Mouse (Mus musculus) kidney, adult 2 months (tissue): ENCODE data around the gene Kcmf1.
"Not testable (repeated sequence)": the region's sequence is repeated elsewhere in the genome, so short reads cannot be mapped to it uniquely, and the experiment has no call there.

Experiments
- CTCF ChIP-seq: fragments of 200-500 bp; conservative IDR thresholded peaks from 2 replicates; pipeline ENCODE4 v1.5.1; 2011; ENCODE audit warnings: low read depth, mild to moderate bottlenecking, control low read depth, low read length, moderate library complexity, mixed read lengths; ENCODE audit not compliant: insufficient read depth, insufficient read length
- POLR2A ChIP-seq: fragments of 200-500 bp; IDR thresholded peaks from one replicate; pipeline ENCODE4 v1.6.1; 2011; ENCODE audit warnings: low read depth, low read length, control low read depth

DNA sequence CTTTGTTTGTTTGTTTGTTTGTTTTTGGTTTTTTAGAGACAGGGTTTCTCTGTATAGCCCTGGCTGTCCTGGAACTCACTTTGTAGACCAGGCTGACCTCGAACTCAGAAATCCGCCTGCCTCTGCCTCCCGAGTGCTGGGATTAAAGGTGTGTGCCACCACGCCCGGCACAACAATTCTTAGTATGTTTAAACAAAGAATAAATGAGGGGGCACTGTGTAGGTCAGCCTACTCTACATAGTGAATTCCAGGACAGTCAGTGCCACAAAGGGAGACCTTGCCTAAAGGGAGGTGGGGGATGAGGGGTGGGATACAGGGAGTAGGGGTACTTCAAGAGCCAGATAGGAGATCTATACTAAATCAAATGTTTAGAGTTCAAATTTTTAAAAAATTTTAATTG is 37.1 kb downstream of the Kcmf1 start:
- TF ChIP-seq CTCF, POLR2A: not testable (repeated sequence)
